Mouse (Mus musculus) lung, postnatal 14 days (tissue): ENCODE data around the gene Gsto1.

Source experiments
- DNase-seq: peaks from one replicate; pipeline ENCODE4 v3.0.0; 2021

The Gsto1 gene

DNA sequence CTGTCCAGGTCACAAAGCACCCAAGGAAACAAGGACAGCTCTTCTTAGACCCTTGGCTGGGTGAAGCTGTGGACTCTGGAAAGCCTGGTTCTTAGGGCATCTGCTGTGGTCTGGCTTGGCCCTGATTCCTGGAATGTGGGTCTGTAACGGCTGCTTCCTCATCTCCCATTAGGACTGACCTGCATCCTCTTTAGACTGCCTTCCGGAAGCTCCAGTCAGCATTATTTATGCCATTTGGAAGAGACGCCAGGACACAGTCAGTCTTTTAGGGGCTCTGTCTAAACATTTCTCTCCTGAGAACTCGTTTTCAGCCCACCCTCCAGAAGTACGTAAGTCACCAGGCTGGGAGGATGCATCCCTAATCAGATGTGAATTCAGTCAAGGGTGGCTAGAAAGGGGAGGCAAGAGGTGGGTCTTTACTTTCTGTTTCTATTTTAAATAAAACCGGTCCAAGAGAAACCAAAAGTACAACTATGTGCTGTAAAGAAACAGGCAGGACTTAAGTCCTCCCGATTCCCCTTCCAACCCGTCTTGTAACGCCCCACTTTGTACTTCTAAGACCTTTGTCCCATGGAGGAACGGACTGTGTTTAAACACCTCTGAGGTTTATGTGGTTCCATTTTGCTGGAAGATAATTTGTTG is 35.8 kb downstream of the Gsto1 start:
- no peak for DNase-seq

DNA sequence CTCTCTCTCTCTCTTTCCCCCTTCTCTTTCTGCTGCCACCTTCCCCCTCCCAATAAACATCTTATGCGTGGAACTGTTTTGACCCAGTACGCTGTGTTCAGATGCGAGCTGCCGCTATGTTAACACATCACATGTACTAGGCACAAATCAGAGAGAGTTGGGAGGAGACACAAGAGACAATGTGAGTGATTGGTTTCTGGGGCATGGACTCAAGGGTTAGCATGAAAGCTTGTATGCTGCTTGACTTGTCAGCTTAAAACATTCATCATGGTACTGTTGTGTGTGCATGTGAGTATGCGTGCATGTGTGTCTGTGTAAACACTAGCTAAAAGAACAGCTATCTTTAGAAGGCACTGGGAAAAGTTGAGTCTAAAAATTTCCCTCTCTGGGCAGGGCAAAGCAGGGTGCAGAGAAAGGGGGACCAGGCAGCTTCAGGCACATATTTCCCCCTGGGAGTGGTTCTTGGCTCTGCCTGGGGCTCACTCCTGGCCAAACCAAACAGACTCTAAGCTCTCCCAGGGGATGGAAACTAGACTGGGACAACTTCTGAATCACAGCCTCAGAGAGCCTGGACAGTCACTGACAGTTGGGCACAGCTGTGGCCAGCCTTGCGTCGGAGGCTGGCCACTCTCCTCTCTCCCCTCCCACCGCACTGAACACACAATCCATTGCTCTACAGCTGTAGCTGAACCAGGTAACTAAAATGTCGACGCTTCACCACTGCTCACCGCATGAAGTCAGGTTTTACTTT is 37.0 kb downstream of the Gsto1 start:
- peak; percentile 34 for DNase-seq

DNA sequence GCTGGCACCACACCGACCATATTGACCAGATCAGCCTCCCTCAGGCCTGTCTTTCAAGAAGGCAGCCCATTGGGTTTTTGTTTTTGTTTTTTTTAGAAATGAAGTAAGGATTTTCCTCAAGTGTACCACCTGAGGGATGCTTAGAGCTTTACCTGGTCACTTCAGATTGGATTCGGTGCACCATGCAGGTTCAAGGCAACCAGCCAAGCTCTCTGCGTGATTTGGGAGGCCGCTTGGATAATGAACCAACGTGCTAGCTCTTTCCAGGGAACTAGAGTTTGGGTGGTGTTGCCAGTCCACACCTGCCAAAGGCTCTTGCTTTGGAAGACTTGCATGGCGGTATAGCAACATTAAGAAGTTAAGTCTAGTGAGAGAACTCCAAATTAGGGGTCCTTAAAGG is 38.3 kb downstream of the Gsto1 start:
- DNase-seq: no peak

DNA sequence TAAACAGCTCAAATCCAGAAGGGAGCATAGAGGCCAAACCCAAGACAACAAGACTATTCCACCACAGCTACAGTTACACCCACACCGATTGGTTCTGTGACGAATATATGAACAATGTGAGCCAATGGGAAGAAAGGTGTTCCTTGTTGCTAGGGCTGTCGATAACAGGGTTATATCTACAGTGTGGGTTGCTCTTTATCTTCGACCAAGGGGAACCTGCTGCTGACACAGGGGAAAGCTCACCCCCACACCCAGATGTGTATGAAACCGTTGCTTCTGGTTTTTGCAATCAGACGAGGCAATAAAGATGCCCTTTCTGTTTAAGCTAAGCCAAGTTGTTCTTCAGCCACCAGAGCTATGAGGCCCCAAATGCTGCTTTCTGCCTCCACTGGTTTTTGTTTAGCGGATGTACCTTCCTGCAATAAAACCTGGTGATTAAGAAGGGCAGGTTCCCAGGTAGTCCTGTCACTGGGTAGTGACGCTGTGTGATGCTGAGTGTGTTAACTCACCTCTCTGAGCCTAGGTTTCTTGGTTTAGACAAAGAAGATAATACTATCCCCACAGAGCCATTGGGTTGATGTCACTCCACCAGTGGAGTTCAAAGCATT is 43.8 kb downstream of the Gsto1 start:
- DNase-seq: no peak

DNA sequence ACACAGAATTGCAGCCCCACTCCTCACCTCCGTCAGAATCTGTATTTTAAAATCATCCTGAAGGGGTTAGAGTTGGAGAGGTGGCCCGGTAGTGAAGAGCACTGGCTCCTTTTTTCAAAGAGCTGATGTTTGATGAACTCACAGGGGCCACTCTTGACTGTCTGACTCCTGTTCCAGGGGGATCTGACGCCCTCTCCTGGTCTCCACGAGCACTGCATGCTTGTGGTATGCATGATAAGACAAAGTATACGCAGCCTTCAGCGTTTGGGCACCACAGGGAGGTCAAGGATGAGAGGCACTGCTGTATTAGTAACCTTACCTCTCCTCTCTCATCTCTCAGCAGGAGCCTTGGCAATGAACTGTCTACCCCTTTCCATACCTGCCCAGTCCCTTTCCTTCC is 45.2 kb downstream of the Gsto1 start:
- DNase-seq: no peak

DNA sequence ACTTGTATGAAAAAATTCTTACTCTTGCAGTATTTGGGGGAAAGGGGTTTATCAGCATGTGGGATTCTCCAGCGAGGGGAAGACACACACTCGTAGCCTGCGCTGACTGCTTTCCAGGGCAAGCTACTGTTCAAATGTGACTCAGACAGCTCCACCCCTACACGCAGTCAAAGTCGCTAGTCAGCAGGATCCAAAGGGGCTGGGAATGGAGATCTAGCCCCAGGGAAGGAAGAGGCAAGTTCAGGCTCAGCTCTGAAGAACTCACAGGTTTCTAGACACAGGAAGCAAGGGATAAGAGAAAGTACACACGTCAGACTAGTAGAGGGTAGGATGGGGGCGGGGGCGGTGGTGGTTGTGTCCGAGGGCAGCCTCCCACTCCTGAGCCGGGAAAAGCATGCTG is 45.8 kb downstream of the Gsto1 start:
- no peak for DNase-seq

DNA sequence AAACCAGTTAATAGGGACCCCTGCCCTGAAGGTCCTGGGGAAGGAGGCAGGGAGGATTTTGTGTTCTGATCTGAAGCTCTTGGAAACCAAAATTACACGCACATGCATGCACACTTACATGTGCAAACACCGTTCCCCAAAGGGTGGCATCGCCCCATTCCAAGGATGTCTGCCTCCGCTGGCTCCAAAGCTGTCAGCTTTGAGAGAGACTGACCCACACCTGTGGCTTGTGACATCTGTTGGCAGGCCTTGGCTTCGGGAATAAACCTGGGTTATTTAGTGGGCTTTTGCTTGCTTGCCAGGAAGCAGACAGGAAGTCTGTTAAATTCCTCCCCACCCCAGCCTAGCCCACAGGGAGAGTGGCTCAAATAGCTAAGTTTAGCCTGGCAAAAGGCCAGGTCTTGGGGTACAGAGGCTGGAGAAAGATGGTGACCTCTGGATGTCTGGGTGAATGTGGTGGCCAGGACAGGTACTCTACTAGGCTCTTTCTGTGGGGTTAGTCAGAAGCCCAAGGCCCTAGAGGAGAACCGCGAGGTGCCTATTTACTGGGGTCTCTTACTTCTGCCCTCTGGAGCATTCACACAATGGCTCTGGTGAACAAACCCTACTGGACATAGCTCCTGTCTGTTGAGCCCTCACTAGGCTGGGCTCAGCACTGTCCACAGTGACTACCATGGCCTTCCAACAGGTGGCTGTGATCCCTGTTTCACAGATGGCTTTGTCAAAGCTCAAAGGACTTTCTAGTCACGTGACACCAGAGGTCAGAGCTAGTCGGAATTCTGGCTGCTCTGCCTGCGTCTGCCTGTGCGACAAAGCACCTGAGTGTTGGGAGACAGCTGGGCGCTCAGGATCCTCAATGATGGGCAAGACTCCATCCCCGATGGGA is 47.8 kb downstream of the Gsto1 start:
- DNase-seq: peak; percentile 61

DNA sequence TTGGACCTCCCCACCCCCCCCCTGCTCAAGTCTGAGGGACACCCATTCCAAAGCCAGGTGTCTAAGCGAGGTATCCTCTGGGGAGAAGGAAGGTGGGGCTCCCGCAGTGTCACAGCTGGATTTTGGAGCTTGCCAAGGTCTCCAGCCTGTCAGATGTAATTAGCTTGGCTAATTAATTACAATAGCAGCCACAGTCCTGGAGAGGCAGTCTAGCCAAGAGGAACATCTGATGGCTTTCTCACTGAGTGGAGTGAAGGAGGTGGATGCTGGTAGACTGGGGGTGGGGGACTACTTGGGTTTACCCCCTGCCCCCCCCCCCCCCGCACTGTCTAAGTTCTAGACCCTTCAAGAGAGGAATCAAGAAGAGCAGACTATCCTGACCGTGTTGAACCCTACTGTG is 48.9 kb downstream of the Gsto1 start:
- no peak for DNase-seq

DNA sequence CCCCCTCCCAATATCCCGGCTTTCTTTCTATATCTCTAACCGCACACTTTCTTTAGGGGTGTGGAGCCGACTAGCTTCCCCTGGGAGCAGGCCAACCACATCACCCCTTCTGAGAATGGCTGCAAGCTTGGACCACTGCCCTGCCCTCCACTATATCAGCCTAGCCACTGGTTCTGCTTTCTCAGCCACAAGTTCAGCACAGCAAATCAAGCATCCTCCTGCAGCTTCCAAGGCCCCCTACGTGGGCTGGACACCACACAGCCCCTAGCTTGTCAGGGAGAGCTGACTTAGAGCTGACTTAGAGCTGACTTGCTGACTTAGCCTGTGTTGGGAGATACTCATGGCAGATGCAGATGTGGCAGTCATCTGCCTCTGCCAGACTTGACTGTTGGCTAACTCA is 50.3 kb downstream of the Gsto1 start:
- no peak for DNase-seq

DNA sequence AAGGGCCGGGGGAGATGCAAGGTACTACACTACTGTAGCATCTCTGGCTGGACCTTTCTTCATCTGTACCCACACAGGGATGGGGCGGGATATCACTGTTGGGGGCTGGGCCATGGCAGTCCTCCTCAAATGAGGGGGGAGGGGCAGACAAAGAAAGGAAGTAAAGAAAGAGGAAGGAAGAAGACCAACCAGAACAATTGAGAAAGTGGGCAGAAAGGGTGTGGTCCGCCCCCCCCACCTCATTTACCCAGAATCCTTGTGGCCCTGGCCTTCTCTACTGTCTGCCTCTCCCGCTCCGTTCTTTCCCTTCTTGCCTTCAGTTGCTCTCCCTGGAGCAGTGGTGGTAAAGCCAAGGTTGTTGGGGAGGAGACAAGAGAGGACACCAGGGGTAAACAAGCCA is 50.8 kb downstream of the Gsto1 start:
- no peak for DNase-seq

DNA sequence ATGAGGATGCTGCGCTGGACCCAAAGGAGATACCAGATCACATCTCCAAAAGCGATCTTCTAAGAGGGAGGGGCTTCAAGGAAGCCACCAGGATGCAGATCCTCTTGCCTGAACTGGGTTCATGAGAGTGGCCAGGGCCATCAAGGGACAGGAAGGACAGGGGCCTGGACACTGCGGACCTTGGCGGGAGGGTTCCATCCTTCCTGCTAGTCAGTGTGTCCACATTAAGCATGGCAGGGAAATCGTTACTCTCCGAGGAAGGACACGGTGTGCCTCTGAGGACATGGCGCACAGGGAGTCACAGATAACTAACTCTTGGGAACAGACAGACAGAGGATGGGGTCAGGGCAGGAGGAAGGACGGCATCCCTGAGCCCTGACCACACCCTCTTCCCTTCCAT is 52.8 kb downstream of the Gsto1 start:
- no peak for DNase-seq

DNA sequence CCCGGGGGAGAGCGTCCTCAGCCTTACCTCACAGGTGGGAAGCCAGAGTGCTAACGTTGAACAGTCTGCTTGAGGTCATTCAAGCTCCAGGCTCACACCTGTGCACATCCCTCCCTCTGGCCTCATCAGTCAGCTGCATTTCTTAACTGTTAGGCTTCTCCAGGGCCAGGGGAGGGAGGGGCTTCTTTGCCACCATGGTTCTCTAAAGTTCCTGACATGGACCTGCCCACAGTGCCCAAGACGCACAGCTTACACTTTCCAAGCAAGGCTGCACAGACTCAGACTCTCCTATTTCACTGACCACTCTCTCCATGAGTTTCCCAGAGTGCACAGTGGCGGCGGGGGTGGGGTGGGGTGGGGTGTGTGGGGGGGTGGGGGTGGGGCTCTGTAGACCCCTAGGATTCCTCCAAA is 54.2 kb downstream of the Gsto1 start:
- DNase-seq: no peak

DNA sequence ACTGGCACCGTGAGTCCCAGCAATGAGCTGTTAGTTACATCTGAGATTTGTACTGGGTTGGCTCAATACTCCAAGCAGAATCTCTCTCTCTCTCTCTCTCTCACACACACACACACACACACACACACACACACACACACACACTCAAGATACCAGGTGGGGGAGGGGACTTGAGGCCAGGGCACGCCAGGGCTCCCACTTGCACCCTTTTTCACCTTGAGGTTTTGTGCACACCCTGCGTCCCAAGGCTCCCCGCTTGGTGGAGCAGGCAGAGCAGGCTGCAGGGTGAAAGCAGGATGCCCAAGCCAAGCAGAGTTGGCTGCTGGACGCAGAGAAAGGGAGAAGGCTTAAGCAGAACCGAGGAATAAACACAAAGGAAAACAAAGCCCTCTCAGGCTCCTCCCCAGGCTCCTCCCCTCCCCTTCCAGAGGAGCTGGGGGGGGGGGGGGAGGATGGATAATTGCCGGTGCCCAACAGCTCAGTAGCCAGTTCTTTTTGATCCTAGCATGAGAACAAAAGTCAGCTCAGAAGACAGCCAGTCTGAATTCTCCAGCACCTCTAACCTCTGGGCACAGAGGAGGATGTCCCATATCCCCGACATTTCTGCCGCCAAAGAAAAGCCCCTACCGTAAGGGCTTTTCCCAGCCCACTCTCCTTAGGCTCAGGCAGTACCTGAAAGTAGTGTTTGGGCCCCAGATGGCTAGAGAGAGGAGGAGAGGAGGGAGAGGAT is 54.8 kb downstream of the Gsto1 start:
- DNase-seq: peak; percentile 42

DNA sequence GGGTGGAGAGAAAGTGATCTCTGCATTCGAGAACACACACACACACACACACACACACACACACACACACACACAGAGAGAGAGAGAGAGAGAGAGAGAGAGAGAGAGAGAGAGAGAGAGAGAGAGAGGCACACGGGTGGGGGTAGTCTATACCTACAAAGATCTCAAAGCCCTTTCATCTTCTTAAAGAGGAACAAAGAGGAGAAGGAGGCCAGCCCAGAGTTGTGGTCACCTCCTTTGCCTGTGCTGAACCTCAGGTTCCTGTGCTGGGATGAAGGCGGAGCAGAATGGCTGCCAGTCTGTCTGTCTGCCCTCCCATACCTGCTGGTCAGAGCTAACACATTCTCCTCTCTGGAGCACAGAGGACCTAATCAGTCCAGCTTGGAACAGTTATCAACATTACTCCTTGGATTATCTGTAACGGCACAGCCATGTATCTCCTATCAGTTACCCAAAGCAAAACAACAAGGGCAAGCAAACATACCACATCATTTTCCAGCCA is 55.4 kb downstream of the Gsto1 start:
- DNase-seq: no peak

DNA sequence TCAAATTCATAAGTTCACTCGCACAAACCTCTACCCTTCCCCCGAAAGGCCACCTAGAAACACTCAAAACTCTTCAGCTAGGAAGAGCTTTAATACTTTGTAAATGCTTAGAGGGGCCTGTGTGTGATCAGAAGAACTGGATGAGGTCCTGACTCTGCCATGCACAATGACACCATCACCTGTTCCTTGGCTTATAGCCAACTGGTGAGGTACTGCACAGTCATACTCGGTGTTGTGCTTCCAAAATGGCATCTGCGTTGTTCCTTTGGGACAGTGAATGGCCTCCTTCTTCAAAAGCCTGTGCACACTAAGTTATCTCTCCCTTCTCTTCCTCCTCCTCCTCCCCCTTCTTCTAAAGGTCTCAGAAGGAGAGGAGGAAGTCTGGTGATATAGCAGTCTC is 56.0 kb downstream of the Gsto1 start:
- no peak for DNase-seq

DNA sequence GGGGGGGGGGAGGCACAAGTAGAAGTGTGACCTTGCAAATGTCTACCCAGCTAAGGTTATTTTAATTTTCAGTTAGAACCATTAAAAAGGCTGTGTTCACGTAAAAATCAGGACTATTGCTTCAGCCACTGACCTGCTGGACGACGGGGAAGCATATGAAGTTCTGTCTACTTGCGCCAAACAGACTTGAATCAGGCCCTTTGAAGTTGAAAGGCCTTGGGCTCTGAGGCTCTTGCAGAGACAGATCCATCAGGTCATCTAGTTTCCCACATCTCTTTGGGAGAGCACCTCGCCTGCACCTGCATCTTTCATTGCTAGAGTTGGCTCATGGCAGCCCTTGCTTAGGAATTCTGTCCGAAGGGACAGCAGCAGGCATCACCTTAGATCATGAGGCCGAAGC is 58.6 kb downstream of the Gsto1 start:
- DNase-seq: no peak

DNA sequence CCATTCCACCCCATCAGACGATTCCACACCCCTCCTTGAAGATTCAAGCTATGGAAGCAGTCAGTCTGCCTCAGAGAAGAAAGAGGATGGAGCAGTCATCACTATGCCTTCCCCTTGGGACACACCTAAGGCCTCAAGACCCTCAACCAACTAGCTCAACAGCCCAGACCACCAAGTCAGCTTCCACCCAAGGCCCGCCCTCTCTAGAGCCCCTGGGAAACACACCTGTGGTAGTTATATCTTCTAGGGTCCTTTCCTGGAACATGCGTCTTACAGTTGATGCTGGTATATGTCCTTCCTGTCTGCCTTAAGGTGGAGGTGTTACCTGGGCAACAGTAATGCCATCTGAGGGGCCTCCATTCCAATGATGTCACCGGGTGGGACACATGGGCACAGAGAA is 59.4 kb downstream of the Gsto1 start:
- DNase-seq: no peak
